In genomic region chr14:54628103-54628502, GRCm38 (mm10) we compare ENCODE assay signal across 32 mouse cellular contexts. TPM values are rescaled to one million over a fixed set of nuclear protein-coding genes. Genes with fewer than 3 reads are reported as not detected.
"Had no signal": no experiment of that assay in that cellular context is flagged by ENCODE, and none has a peak within 500 bp of the region (broad histone marks: within the 10 kb centered on the region; RNA-seq: fewer than 3 reads in every experiment).

No protein-coding gene starts in this region.

- H3K4me2 ChIP-seq: heart, embryonic 12.5 days; hindbrain, embryonic 12.5 days; hindbrain, embryonic 14.5 days; intestine, embryonic 15.5 days; limb, embryonic 12.5 days; liver, embryonic 11.5 days had no signal

- H3K27me3 ChIP-seq: heart, embryonic 12.5 days; hindbrain, embryonic 12.5 days; intestine, embryonic 15.5 days had no signal

- ATAC-seq: forebrain, postnatal 0 days; hindbrain, embryonic 16.5 days; inflammation-experienced regulatory T-cells, adult 6 months; intestine, embryonic 15.5 days; intestine, postnatal 0 days had no signal

- H3K4me1 ChIP-seq: heart, embryonic 12.5 days; intestine, embryonic 15.5 days; limb, embryonic 12.5 days had no signal

- H3K4me3 ChIP-seq: gastrocnemius, adult 2 months; heart, embryonic 10.5 days; heart, embryonic 12.5 days; hindbrain, embryonic 10.5 days; hindbrain, embryonic 12.5 days; intestine, embryonic 15.5 days; layer of hippocampus, adult 2 months; limb, embryonic 12.5 days had no signal

- H3K9me3 ChIP-seq: heart, embryonic 10.5 days; heart, embryonic 12.5 days; hindbrain, embryonic 10.5 days; hindbrain, embryonic 12.5 days; intestine, embryonic 15.5 days; limb, embryonic 12.5 days had no signal

- DNase-seq: forebrain, postnatal 0 days; gastrocnemius, adult 2 months; gastrocnemius, postnatal 10 days; gastrocnemius, postnatal 25 days; heart, adult 18-20 months; heart, postnatal 10 days; heart, postnatal 4 days; kidney, adult 18-20 months; kidney, adult 8-10 months; kidney, postnatal 10 days; kidney, postnatal 25 days; kidney, postnatal 4 days; layer of hippocampus, adult 9-11 months; layer of hippocampus, postnatal 36 days; left cerebral cortex, postnatal 4 days; liver had no signal

- H3K27ac ChIP-seq: gastrocnemius, adult 2 months; heart, embryonic 10.5 days; hindbrain, embryonic 10.5 days; hindbrain, embryonic 12.5 days; hindbrain, embryonic 14.5 days; intestine, embryonic 15.5 days; layer of hippocampus, adult 2 months; limb, embryonic 12.5 days had no signal

- H3K9ac ChIP-seq: forebrain, postnatal 0 days; heart, embryonic 12.5 days; hindbrain, embryonic 12.5 days; hindbrain, embryonic 14.5 days; intestine, embryonic 15.5 days; limb, embryonic 12.5 days had no signal

RNA-seq across cellular contexts. Expression of gene Psmb11, which starts 6.9 kb away (rescaled TPM):
- polyA plus RNA-seq: heart, embryonic 10.5 days; heart, embryonic 12.5 days; heart, embryonic 14.5 days; hindbrain, embryonic 12.5 days; inflammation-experienced regulatory T-cells, adult 6 months; intestine, embryonic 15.5 days; intestine, postnatal 0 days; kidney, embryonic 14.5 days; liver, embryonic 11.5 days had no signal

RNA-seq across cellular contexts. Expression of gene Gm17606, which starts 12.6 kb away (rescaled TPM):
- polyA plus RNA-seq: forebrain, postnatal 0 days; heart, embryonic 10.5 days; heart, embryonic 12.5 days; heart, embryonic 14.5 days; heart, embryonic 16.5 days; hindbrain, embryonic 10.5 days; hindbrain, embryonic 12.5 days; hindbrain, embryonic 14.5 days; hindbrain, embryonic 16.5 days; inflammation-experienced regulatory T-cells, adult 6 months; intestine, embryonic 15.5 days; intestine, postnatal 0 days; kidney, embryonic 14.5 days; kidney, embryonic 16.5 days; limb, embryonic 12.5 days; liver, embryonic 11.5 days had no signal
